Mouse (Mus musculus): Measurements from ENCODE around the gene Acvr1c.

Acvr1c gene

GRCm38 (mm10) chr2:58281046-58281445 is 76.6 kb downstream of the Acvr1c start:
- no peak for DNase-seq

GRCm38 (mm10) chr2:58279163-58279562 is 78.5 kb downstream of the Acvr1c start:
- DNase-seq: no peak

GRCm38 (mm10) chr2:58276454-58276853 is 81.2 kb downstream of the Acvr1c start:
- DNase-seq: no peak

- DNase-seq: no peak
Measured at GRCm38 (mm10) chr2:58240639-58241038, 117.1 kb downstream of the Acvr1c start.

GRCm38 (mm10) chr2:58237487-58237886 is 120.2 kb downstream of the Acvr1c start:
- DNase-seq: no peak

Data from lung, postnatal 4 days (tissue).